Mouse (Mus musculus) cerebellum, adult 2 months (tissue): ENCODE results near the gene Mbnl1. TPM values are rescaled to one million over a fixed set of nuclear protein-coding genes. Genes with fewer than 3 reads are reported as not detected.

Experiments
- DNase-seq, 2 experiments: peaks; one replicate each; pipeline ENCODE4 v3.0.0; 2021
- H3K27ac ChIP-seq: fragments of 200-500 bp; 2 replicates; pipeline ENCODE4 v1.5.1; 2012; ENCODE audit warnings: low read length, control low read depth, inconsistent platforms; ENCODE audit not compliant: insufficient read depth
- H3K27me3 ChIP-seq: fragments of 200-500 bp; 2 replicates; pipeline ENCODE4 v1.6.1; 2012; ENCODE audit warnings: inconsistent platforms, mild to moderate bottlenecking, low read length, moderate library complexity; ENCODE audit not compliant: control insufficient read depth, insufficient read depth
- H3K4me1 ChIP-seq: fragments of 200-500 bp; 2 replicates; pipeline ENCODE4 v1.6.1; 2011; ENCODE audit warnings: low read length; ENCODE audit not compliant: control insufficient read depth, insufficient read depth
- H3K4me3 ChIP-seq: fragments of 200-500 bp; replicated peaks from 2 replicates; pipeline ENCODE3; 2011; ENCODE audit warnings: mild to moderate bottlenecking, low read depth, low read length, control low read depth; ENCODE audit not compliant: insufficient read depth
- CTCF ChIP-seq: fragments of 200-500 bp; IDR thresholded peaks from 2 replicates; pipeline ENCODE4 v1.5.1; 2011; ENCODE audit warnings: low read depth, mild to moderate bottlenecking, control low read depth, low read length, moderate library complexity, borderline replicate concordance; ENCODE audit not compliant: insufficient read depth
- POLR2A ChIP-seq: fragments of 200-500 bp; IDR thresholded peaks from 2 replicates; pipeline ENCODE4 v1.6.1; 2011; ENCODE audit warnings: low read length, control low read depth, borderline replicate concordance; ENCODE audit not compliant: insufficient read depth
- WGBS: fragments of 180-500 bp; shearing (Covaris S2); methylation state at CpG from one replicate; pipeline ENCODE4 v1.1.7; 2018; 5-methylcytosine and 5-hydroxymethylcytosine counted together
- polyA plus RNA-seq: library from polyadenylated mRNA; depleted of rRNA; stranded (reverse); fragments of >200 nt; gene quantifications from 2 replicates; pipeline ENCODE4 v1.2.3, GENCODE M21; 2012

Mbnl1 gene
- polyA plus RNA-seq, 1 experiment = 62.7 TPM

- Histone ChIP-seq H3K27me3 (no peaks in the 10 kb centered on the region), H3K4me1 (peaks cover 7% of the 10 kb centered on the region; the same call in 1 of the 2 replicates), H3K27ac (no peak overlapping the region), H3K4me3 (no peak overlapping the region)
- no peak for DNase-seq
- 81% methylated on average over 6 of the region's 6 CpGs for WGBS
- TF ChIP-seq POLR2A = no peak
- no peak for TF ChIP-seq CTCF
Measured at GRCm38 (mm10) chr3:60499157-60499578, 26.5 kb downstream of the Mbnl1 start.

- Histone ChIP-seq H3K4me1 (peaks cover 7% of the 10 kb centered on the region; the same call in 1 of the 2 replicates), H3K4me3 (no peak overlapping the region), H3K27ac (no peak overlapping the region), H3K27me3 (no peaks in the 10 kb centered on the region)
- TF ChIP-seq CTCF (no peak), POLR2A (no peak)
- DNase-seq = peak in 1 of 2 experiments; percentile 14
- WGBS = 40% methylated on average over 7 of the region's 7 CpGs
Measured at GRCm38 (mm10) chr3:60499718-60500450, 27.3 kb downstream of the Mbnl1 start.

GRCm38 (mm10) chr3:60500571-60501527 is 28.2 kb downstream of the Mbnl1 start:
- Histone ChIP-seq H3K4me3 (peak overlapping the region; percentile 91), H3K27ac (peak overlapping the region; percentile 96), H3K4me1 (peaks cover 7% of the 10 kb centered on the region; the same call in 1 of the 2 replicates), H3K27me3 (no peaks in the 10 kb centered on the region)
- peak; percentile 58; the same call in 1 of the 2 replicates for TF ChIP-seq POLR2A
- TF ChIP-seq CTCF = no peak
- under 1% methylated on average over 78 of the region's 96 CpGs for WGBS
- peak; percentile 85 to 91 for DNase-seq

- Histone ChIP-seq H3K4me1 (peaks cover 10% of the 10 kb centered on the region; the same call in 1 of the 2 replicates), H3K27ac (peak overlapping the region; percentile 96), H3K27me3 (no peaks in the 10 kb centered on the region), H3K4me3 (peak overlapping the region; percentile 91)
- WGBS = under 1% methylated on average over 29 of the region's 29 CpGs
- TF ChIP-seq POLR2A (peak; percentile 41; the same call in 1 of the 2 replicates), CTCF (no peak)
- DNase-seq = peak in 1 of 2 experiments; percentile 79
Measured at GRCm38 (mm10) chr3:60501561-60502151, 29.0 kb downstream of the Mbnl1 start.

GRCm38 (mm10) chr3:60502155-60502987 is 29.7 kb downstream of the Mbnl1 start:
- Histone ChIP-seq H3K27ac (peak overlapping the region; percentile 14; the same call in 1 of the 2 replicates), H3K4me3 (peak overlapping the region; percentile 91), H3K27me3 (no peaks in the 10 kb centered on the region), H3K4me1 (peaks cover 13% of the 10 kb centered on the region)
- DNase-seq = peak; percentile 36 to 45
- 8% methylated on average over 7 of the region's 7 CpGs for WGBS
- TF ChIP-seq CTCF (no peak), POLR2A (no peak)

- whole genome bisulfite sequencing = 21% methylated on average over 7 of the region's 7 CpGs
- Histone ChIP-seq H3K27me3 (no peaks in the 10 kb centered on the region), H3K27ac (0 out of 2 replicates have a peak overlapping the region, but pooled peaks have one; percentile 21), H3K4me3 (peak overlapping the region; percentile 45), H3K4me1 (peaks cover 17% of the 10 kb centered on the region)
- TF ChIP-seq CTCF (no peak), POLR2A (no peak)
- DNase-seq = peak; percentile 28 to 42
Measured at GRCm38 (mm10) chr3:60503196-60503595, 30.6 kb downstream of the Mbnl1 start.
